Mouse (Mus musculus): ENCODE measurements around the gene Lrig3. TPM values are rescaled to one million over a fixed set of nuclear protein-coding genes. Genes with fewer than 3 reads are reported as not detected.

Gene Lrig3
- total RNA-seq, 1 experiment: 33.5 TPM

- Histone ChIP-seq H3K36me3 (ENCODE audit: control insufficient read depth, insufficient read depth, low read length, poor library complexity, severe bottlenecking) (no peaks in the 10 kb centered on the region), H3K4me1 (ENCODE audit: control insufficient read depth in 2 of 2, insufficient read depth in 2 of 2, low read length in 2 of 2, poor library complexity in 1 of 2) (peaks cover 0 to 5% of the 10 kb centered on the region in 2 experiments; a peak in 1 of 4 replicates), H3K9ac (ENCODE audit: insufficient read depth, low read depth, low read length, poor library complexity, severe bottlenecking) (no peak overlapping the region), H3K27ac (ENCODE audit: insufficient read depth, low read depth, low read length, poor library complexity, severe bottlenecking) (no peak overlapping the region), H3K9me3 (ENCODE audit: control insufficient read depth, insufficient read depth, low read depth, low read length) (no peaks in the 10 kb centered on the region), H3K4me3 (ENCODE audit: insufficient read depth in 1 of 2, low read depth in 1 of 2, low read length in 2 of 2, poor library complexity in 1 of 2, severe bottlenecking in 1 of 2) (no peak overlapping the region)
- in situ Hi-C loops (cut with MboI; ENCODE audit: low sequenced_read_pairs in 2 of 2, unreplicated experiment in 2 of 2): no loop called here
- no peak for TF ChIP-seq HCFC1 (IDR thresholded peaks at IDR 0.05; ENCODE audit: borderline replicate concordance, insufficient read depth, low read length)
- TF ChIP-seq CHD2 (IDR thresholded peaks at IDR 0.05; ENCODE audit: low read depth, low read length): no peak
- no peak for TF ChIP-seq ZNF384 (IDR thresholded peaks at IDR 0.05; ENCODE audit: low read depth, low read length)
- no peak for TF ChIP-seq MAFK (IDR thresholded peaks at IDR 0.05; ENCODE audit: insufficient read depth, low read depth, low read length)
- TF ChIP-seq ZC3H11A (IDR thresholded peaks at IDR 0.05; ENCODE audit: borderline replicate concordance, low read depth, low read length): no peak
- no peak for DNase-seq (ENCODE audit: low read depth, low spot score)
Measured at GRCm38 (mm10) chr10:125921654-125922446, 44.1 kb upstream of the Lrig3 start.

- H3K4me3 ChIP-seq (ENCODE audit: insufficient read depth in 1 of 2, low read depth in 1 of 2, low read length in 2 of 2, poor library complexity in 1 of 2, severe bottlenecking in 1 of 2): no peak overlapping the region
- no peaks in the 10 kb centered on the region for H3K9me3 ChIP-seq (ENCODE audit: control insufficient read depth, insufficient read depth, low read depth, low read length)
- no peak overlapping the region for H3K9ac ChIP-seq (ENCODE audit: insufficient read depth, low read depth, low read length, poor library complexity, severe bottlenecking)
- H3K4me1 ChIP-seq (ENCODE audit: control insufficient read depth in 2 of 2, insufficient read depth in 2 of 2, low read length in 2 of 2, poor library complexity in 1 of 2): no peaks in the 10 kb centered on the region
- in situ Hi-C loops (cut with MboI; ENCODE audit: low sequenced_read_pairs in 2 of 2, unreplicated experiment in 2 of 2): no loop called here
- DNase-seq (ENCODE audit: low read depth, low spot score): no peak
- no peak overlapping the region for H3K27ac ChIP-seq (ENCODE audit: insufficient read depth, low read depth, low read length, poor library complexity, severe bottlenecking)
- TF ChIP-seq MAFK (IDR thresholded peaks at IDR 0.05; ENCODE audit: insufficient read depth, low read depth, low read length) (no peak), ZC3H11A (IDR thresholded peaks at IDR 0.05; ENCODE audit: borderline replicate concordance, low read depth, low read length) (no peak), CHD2 (IDR thresholded peaks at IDR 0.05; ENCODE audit: low read depth, low read length) (no peak), HCFC1 (IDR thresholded peaks at IDR 0.05; ENCODE audit: borderline replicate concordance, insufficient read depth, low read length) (no peak), ZNF384 (IDR thresholded peaks at IDR 0.05; ENCODE audit: low read depth, low read length) (no peak)
- H3K36me3 ChIP-seq (ENCODE audit: control insufficient read depth, insufficient read depth, low read length, poor library complexity, severe bottlenecking): no peaks in the 10 kb centered on the region
Measured at GRCm38 (mm10) chr10:125929961-125930360, 36.0 kb upstream of the Lrig3 start.

- in situ Hi-C loops (cut with MboI; ENCODE audit: low sequenced_read_pairs in 2 of 2, unreplicated experiment in 2 of 2): no loop called here
- DNase-seq (ENCODE audit: low read depth, low spot score): no peak
- Histone ChIP-seq H3K4me1 (ENCODE audit: control insufficient read depth in 2 of 2, insufficient read depth in 2 of 2, low read length in 2 of 2, poor library complexity in 1 of 2) (no peaks in the 10 kb centered on the region; a peak in 1 of 4 replicates), H3K9ac (ENCODE audit: insufficient read depth, low read depth, low read length, poor library complexity, severe bottlenecking) (no peak overlapping the region), H3K36me3 (ENCODE audit: control insufficient read depth, insufficient read depth, low read length, poor library complexity, severe bottlenecking) (no peaks in the 10 kb centered on the region), H3K9me3 (ENCODE audit: control insufficient read depth, insufficient read depth, low read depth, low read length) (no peaks in the 10 kb centered on the region), H3K27ac (ENCODE audit: insufficient read depth, low read depth, low read length, poor library complexity, severe bottlenecking) (no peak overlapping the region), H3K4me3 (ENCODE audit: insufficient read depth in 1 of 2, low read depth in 1 of 2, low read length in 2 of 2, poor library complexity in 1 of 2, severe bottlenecking in 1 of 2) (no peak overlapping the region)
- TF ChIP-seq ZNF384 (IDR thresholded peaks at IDR 0.05; ENCODE audit: low read depth, low read length): no peak
Measured at GRCm38 (mm10) chr10:125933388-125933787, 32.6 kb upstream of the Lrig3 start.

- Histone ChIP-seq H3K9me3 (ENCODE audit: control insufficient read depth, insufficient read depth, low read depth, low read length) (no peaks in the 10 kb centered on the region), H3K36me3 (ENCODE audit: control insufficient read depth, insufficient read depth, low read length, poor library complexity, severe bottlenecking) (no peaks in the 10 kb centered on the region), H3K4me1 (ENCODE audit: control insufficient read depth in 2 of 2, insufficient read depth in 2 of 2, low read length in 2 of 2, poor library complexity in 1 of 2) (peaks cover 0 to 2% of the 10 kb centered on the region in 2 experiments; a peak in 3 of 4 replicates), H3K9ac (ENCODE audit: insufficient read depth, low read depth, low read length, poor library complexity, severe bottlenecking) (no peak overlapping the region), H3K27ac (ENCODE audit: insufficient read depth, low read depth, low read length, poor library complexity, severe bottlenecking) (no peak overlapping the region), H3K4me3 (ENCODE audit: insufficient read depth in 1 of 2, low read depth in 1 of 2, low read length in 2 of 2, poor library complexity in 1 of 2, severe bottlenecking in 1 of 2) (no peak overlapping the region)
- TF ChIP-seq ZC3H11A (IDR thresholded peaks at IDR 0.05; ENCODE audit: borderline replicate concordance, low read depth, low read length): no peak
- TF ChIP-seq ZNF384 (IDR thresholded peaks at IDR 0.05; ENCODE audit: low read depth, low read length): no peak
- TF ChIP-seq MAFK (IDR thresholded peaks at IDR 0.05; ENCODE audit: insufficient read depth, low read depth, low read length): no peak
- no peak for TF ChIP-seq HCFC1 (IDR thresholded peaks at IDR 0.05; ENCODE audit: borderline replicate concordance, insufficient read depth, low read length)
- no peak for TF ChIP-seq CHD2 (IDR thresholded peaks at IDR 0.05; ENCODE audit: low read depth, low read length)
- in situ Hi-C loops (cut with MboI; ENCODE audit: low sequenced_read_pairs in 2 of 2, unreplicated experiment in 2 of 2): no loop called here
- no peak for DNase-seq (ENCODE audit: low read depth, low spot score)
Measured at GRCm38 (mm10) chr10:125934095-125934494, 31.9 kb upstream of the Lrig3 start.
